Mouse (Mus musculus): ENCODE data around the gene D630039A03Rik. TPM values are rescaled to one million over a fixed set of nuclear protein-coding genes. Genes with fewer than 3 reads are reported as not detected.
"Not testable (repeated sequence)": the region's sequence is repeated elsewhere in the genome, so short reads cannot be mapped to it uniquely, and the experiment has no call there.

D630039A03Rik gene
- total RNA-seq, 4 experiments from 2014 or later, result 0.13 to 0.33 (median 0.20) TPM

DNA sequence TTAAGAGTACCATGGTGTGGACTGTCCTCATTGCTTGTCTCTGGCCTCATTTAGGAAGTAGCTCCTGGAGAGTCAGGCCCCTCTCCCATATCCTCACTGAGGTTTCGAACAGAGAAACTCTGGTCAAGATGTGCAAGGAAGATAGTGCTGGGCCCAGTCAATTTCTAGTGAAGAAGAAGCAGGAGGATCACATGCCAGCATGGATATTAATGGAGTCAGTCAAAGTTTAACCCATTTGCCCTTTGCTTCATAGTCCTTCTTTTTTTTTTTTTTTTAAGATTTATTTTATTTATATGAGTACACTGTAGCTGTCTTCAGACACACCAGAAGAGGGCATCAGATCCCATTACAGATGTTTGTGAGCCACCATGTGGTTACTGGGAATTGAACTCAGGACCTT lies 27.1 kb downstream of the D630039A03Rik start:
- not testable (repeated sequence) for DNase-seq (ENCODE audit: low spot score in 2 of 2)

DNA sequence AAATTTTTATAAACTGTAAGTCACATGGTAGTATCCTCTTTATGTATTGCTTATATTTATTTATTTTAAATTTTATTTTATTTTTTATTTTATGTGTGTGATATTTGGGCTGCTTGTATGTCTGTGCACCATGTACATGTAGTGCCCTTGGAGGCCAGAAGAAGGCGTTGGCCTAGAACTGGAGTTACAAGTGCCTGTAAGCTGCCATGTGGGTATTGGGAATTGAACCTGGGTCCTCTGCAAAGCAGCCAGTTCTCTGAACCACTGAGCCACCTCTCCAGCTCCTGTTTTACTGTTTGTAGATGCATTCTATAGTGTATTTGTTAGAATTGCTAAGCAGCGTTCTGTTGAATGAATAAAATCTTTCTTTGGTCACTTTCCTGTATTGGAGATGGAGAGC lies 27.9 kb downstream of the D630039A03Rik start:
- DNase-seq (ENCODE audit: low spot score in 2 of 2), result no peak

GRCm38 (mm10) chr4:57886888-57887230 lies 29.2 kb downstream of the D630039A03Rik start:
- DNase-seq (ENCODE audit: low spot score in 2 of 2), result no peak

DNA sequence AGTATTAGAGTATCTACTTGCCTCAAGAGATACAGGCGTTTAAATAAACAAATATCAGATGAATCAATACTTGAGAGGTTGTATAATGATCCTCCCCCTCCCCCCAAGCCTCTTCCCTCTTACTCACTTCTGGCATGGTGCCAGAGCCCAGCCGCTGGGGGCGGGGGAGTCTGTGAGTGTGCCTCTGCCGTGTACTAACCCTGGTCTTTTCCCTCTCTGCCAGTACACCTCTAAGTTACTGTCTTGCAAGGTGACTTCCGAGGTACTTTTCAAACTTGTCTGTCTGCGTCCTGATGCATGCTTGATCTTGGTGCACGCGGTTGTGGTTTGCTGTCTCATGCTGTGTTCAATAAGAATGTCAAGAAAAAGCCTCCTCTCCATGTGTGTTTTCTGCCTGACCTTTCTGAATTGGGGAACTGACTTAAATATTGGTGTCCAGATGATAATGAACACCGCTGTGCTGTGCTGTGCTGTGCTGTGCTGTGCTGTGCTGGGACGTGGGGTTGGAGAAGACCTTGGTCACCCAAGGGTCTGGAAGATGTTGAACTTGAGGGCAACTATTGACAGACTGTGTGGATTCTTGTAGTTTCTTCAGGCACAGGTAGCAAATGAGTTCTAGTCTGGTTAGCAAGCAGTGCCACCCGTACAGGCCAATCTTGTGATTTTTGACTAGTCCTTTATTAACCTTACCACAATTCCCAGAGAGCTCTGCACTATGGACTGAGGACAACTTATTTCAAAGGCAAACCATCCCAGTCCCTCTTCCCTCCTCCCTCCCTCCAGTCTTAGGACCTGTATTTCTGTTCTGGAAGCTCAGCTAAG lies 29.8 kb downstream of the D630039A03Rik start:
- DNase-seq (ENCODE audit: low spot score in 2 of 2), result no peak

DNA sequence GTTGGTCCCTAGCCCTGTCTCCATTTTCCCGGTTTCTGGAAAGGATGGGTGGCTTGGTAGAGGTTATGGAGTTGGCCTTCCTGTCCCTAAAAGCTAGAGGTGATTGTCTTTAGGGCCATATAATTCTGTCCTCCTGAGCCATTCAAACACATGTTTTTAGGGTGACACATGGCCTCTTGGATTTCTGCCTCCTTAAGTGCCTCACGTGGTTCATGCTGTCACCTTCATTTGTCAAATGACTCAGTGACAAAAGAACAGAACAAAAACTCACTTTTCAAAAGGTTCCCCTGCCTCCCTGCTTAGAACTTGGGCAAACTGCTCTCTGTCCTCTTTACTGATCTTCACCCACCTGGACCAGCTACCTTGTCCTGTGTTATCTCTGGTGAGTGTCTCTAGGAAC lies 30.9 kb downstream of the D630039A03Rik start:
- DNase-seq (ENCODE audit: low spot score in 2 of 2), result no peak

DNA sequence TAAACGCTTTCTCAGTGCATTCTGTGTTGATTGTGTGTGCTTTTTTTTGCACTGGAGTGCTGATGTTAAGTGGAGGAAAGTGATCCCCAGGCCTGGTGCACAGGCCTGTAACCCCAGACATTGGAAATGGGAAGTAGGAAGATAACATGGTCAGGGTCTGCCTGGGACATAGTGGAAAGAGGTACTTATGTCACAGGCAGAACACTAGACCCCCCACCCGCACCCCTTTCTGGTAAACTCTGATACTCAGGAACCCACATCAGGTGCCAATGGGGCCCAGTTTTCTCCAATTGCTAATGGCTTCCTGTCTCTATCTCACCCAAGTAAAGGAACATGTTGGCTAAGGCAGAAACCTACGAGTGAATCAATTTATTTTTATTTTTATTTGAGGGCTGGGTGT lies 31.6 kb downstream of the D630039A03Rik start:
- no peak for DNase-seq (ENCODE audit: low spot score in 2 of 2)

GRCm38 (mm10) chr4:57883520-57884421 lies 32.3 kb downstream of the D630039A03Rik start:
- DNase-seq (ENCODE audit: low spot score in 2 of 2), result no peak

DNA sequence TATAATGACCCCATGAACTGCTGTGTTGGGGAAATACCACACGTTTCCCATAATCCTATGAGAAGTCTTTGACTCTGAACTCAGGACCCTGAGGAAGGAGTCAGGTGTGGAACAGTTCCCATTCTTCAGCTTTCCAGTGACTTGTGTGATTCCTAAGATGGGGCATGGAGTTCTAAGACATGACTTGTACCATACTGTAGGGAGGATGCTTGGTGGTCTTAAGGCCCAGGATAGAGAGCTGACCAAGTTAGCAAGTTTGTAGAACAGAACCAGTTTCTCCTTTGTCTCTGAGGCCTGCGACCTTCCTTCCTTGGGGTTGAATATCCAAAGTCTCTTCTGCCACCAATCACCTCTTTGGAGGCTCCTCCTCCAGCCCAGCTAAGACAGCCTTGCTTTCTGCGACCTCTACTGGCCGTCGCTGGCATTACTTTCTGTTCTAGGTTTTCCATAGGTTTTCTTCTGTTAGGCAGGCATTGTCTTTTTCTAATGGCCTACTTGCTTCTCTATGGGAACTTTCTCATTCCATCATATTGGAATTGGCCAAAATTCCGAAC lies 36.2 kb downstream of the D630039A03Rik start:
- peak; percentile 52 to 85 for DNase-seq (ENCODE audit: low spot score in 2 of 2)

GRCm38 (mm10) chr4:57879137-57879536 lies 37.0 kb downstream of the D630039A03Rik start:
- DNase-seq (ENCODE audit: low spot score in 2 of 2), result no peak

DNA sequence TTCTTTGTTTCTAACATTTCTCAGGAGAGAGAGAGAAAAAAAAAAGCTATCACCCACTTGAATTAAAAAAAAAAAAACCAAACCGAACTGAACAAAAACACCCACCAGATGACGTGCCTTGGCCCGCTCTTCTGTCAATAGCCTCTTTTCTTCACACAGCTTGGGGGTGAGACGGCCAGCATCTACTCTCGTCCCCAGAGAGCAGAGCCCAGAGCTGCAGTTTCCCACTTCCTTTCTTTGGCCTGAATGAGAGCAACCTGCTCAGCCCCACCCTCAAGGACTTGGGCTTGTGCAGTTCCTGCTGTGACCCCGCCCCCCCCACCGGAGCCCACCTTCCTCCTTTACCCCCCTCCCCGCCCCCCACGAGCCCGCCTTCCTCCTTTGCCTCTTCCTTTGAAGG lies 48.6 kb downstream of the D630039A03Rik start:
- DNase-seq (ENCODE audit: low spot score in 2 of 2), result no peak

GRCm38 (mm10) chr4:57866990-57867389 lies 49.1 kb downstream of the D630039A03Rik start:
- no peak for DNase-seq (ENCODE audit: low spot score in 2 of 2)

DNA sequence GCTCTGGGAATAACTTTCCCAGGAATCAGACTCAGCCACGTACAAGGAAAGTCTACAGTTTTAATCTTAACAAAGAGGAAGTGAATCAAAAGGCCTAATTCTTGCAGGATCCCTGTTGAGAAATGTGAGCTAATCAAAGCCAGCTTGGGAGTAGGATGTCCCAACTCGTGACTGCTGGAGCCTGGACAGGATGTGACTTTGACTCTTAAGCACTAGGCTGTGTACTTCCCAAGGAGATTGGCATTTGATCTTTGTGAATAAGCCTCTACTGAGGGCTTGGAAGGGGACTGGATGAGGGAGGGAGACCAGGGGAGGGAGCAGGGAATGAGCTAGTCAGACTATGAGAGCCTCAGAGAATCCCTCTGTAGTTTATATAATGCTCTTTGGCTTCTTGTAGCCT lies 50.0 kb downstream of the D630039A03Rik start:
- no peak for DNase-seq (ENCODE audit: low spot score in 2 of 2)

DNA sequence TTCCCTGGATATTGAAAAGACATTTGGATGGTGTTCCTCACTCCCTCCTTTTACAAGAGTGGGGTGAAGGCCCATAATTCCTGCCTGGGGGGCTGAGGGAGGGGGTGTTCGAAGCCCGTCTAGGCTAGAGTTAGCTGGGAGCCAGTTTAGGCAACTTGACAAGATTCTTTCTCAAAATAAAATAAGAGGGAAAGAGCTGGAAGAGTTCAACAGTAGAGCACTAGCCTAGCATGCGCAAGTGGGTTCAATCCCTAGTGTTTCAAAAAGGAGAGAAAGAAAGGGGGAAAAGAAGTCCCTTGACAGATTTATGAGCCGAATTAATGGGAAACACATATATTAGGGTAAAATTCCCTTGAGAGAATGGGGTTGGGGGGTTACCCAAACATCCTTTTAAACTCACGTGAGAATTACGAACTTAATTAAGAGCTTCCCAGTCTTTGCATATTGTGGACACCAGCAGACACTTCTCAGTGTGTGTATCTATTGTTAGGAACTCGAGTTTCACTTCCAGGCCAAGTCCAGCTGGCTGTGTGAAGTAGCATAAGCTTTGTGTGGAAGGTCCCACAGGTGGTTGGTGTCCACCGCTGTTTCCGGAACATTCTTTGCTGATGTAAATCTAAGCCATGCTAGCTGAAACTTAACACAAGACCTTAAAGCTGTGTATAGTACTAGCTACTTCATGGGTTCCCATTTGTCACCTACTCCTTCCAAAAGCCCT lies 53.7 kb downstream of the D630039A03Rik start:
- DNase-seq (ENCODE audit: low spot score in 2 of 2), result no peak

GRCm38 (mm10) chr4:57861856-57862255 lies 54.2 kb downstream of the D630039A03Rik start:
- no peak for DNase-seq (ENCODE audit: low spot score in 2 of 2)

- no peak for DNase-seq (ENCODE audit: low spot score in 2 of 2)
These were observed 54.9 kb downstream of the D630039A03Rik start for GRCm38 (mm10) chr4:57861166-57861565.

- no peak for DNase-seq (ENCODE audit: low spot score in 2 of 2)
These were observed 55.9 kb downstream of the D630039A03Rik start for GRCm38 (mm10) chr4:57860204-57860611.

Other genes with a start within 250 kb of the D630039A03Rik start
- 10 to 100 TPM; 43.3 to 49.6 (median 48.5) TPM for gene Akap2, start 198.6 kb downstream of the D630039A03Rik start, total RNA-seq (2022)
- gene Txn1, start 40.1 kb upstream of the D630039A03Rik start, total RNA-seq (2022), result 10 to 100 TPM; 85.4 to 95.3 (median 92.5) TPM
- not detected for gene Txndc8, start 92.8 kb upstream of the D630039A03Rik start, total RNA-seq (2022)